Mouse (Mus musculus) liver, embryonic 14.5 days (tissue): ENCODE results near the gene Ezh1.

Source experiments
- CTCF ChIP-seq: IDR thresholded peaks from 2 replicates; pipeline ENCODE4 v1.5.1; 2016; ENCODE audit warnings: antibody characterized with exemption, low read depth, control low read depth
- EP300 ChIP-seq: IDR thresholded peaks from 2 replicates; pipeline ENCODE4 v1.6.1; 2016; ENCODE audit warnings: antibody characterized with exemption, low read depth

GRCm38 (mm10) chr11:101179306-101179705, 47.0 kb downstream of the Ezh1 start:
- no peak for TF ChIP-seq EP300
- TF ChIP-seq CTCF: no peak
